Mouse (Mus musculus): ENCODE results near the gene Grin2a.

Grin2a gene

GRCm38 (mm10) chr16:9994951-9995813 is at the start of gene Grin2a:
Gene Grin2a (minus strand): TSS chr16:9995560.
- DNase-seq (ENCODE audit: low read depth): no peak

DNA sequence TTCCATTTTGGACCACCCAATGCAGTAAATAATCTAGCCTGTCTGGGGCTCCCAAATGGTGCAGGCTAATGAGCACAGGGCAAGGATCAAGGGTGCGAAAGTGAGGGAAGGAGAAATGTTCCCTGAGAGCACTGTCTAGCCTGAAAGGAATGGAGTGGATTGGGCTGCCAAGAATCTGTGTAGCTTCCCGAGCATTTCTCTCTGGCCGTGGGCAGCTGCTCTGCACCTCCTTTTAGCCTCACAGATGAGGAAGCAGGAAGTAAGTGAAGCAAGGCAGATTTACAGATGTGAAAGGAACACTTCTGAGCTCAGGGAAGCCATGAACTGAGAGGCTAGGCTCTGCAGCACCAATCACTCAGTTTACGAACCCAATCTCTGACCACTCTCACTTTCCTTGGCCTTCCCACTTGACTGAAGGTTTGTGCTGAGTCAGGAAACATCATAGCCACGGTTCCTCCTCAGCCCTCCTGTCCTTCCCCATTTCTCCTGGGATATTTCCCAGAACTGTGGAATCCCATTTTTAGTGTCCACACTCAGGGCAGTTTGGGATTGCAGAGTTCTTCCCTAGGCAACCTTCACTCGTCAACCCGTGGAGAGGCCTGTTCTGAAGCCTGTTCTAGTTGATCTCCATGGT is 40.3 kb upstream of the Grin2a start:
- DNase-seq (ENCODE audit: low read depth): no peak

GRCm38 (mm10) chr16:10033416-10033979 is 38.1 kb upstream of the Grin2a start:
- no peak for DNase-seq (ENCODE audit: low read depth)

DNA sequence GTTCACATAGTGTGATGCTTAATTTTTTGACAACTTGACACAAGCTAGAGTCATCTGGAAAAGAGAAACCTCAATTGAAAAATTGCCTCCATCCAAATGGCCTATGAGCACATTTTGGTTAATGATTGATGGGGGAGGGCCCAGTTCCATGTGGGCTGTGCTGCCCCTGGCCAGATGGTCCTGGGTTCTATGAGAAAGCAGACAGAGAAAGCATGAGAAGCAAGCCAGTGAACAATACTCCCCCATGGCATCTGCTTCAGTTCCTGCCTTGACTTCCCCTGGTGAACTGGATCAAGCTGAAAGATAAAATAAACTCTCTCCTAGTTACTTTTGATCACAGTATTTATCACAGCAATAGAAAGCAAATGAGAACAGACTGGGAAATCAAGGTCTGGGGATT is 36.5 kb upstream of the Grin2a start:
- no peak for DNase-seq (ENCODE audit: low read depth)

- DNase-seq (ENCODE audit: low read depth): no peak
These were observed 31.4 kb upstream of the Grin2a start for GRCm38 (mm10) chr16:10026741-10027140.

DNA sequence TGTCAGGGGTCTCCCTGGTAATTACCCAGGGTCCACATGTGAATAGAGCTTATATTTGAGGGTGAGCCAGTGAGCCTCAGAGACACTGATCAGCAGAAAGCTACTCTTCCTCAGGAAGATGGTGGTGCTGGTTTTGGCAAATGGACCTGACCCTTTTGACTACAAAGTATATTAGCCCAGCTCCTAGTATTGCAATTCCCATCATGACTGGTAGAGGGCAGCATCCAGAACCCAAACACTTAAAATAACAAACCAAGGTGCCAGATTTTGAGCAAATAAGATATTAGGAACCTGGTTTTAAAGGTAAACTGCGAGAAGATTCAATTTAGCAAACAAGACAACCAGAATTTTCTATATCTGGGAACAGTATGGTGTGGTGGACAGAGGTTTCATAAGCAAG is 14.4 kb upstream of the Grin2a start:
- no peak for DNase-seq (ENCODE audit: low read depth)

GRCm38 (mm10) chr16:10005606-10006005 is 10.2 kb upstream of the Grin2a start:
- no peak for DNase-seq (ENCODE audit: low read depth)

DNA sequence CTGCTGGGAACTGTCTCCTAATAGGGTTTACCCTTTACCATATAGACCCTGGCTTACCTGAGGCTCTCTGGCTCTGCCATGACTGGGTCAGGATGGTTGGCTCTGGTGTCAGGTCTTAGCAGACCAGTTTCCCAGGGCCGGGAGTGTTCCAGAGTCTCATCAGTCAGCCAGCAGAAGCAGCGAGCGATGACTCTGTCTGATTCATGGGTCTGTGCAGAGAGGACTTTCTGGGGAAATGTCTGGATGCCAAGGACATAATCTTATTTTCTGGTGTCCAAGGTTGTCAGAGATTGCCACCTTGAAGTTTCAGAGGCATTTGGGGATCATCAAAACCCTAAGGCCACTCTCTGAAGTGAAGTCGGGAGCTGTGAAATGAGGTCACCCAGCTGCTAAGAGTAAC is 8.7 kb upstream of the Grin2a start:
- no peak for DNase-seq (ENCODE audit: low read depth)

DNA sequence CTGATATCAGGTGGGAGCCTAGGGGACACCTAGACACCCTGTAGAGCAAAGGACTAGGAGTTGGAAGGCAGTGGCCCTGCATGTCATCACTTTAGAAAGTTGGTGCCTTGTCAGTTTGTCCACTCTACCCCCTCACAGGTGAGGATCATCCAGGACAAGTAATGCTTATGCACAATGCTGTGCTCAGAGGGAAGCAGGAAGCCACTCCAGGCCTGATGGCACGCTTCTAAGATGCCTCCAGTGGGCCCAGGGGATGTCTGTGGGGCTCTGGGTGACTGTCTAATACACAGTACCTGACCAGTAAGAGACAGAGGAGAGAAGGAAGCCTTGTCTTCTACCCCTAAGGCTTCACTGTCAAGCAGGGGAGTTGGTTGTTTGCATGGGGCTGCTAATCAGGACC is 7.6 kb upstream of the Grin2a start:
- DNase-seq (ENCODE audit: low read depth): no peak

DNA sequence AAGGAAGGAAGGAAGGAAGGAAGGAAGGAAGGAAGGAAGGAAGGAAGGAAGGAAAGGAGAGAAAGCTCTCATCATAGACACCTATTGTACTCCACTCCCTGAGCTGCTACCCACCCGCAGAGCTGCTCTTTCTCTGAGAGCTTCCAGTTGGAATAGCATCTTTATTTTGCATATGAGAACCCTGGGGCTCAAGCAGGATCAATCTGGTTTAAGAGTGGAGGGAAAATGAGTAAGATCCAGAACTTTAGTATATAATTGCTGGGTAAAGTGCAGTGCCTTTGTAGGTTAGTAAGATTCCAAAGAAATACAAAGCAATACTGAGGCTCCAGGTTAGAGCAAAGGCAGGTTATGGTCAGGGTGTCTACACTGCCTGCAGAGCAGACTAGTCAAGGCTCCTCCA is 6.2 kb upstream of the Grin2a start:
- DNase-seq (ENCODE audit: low read depth): no peak

DNA sequence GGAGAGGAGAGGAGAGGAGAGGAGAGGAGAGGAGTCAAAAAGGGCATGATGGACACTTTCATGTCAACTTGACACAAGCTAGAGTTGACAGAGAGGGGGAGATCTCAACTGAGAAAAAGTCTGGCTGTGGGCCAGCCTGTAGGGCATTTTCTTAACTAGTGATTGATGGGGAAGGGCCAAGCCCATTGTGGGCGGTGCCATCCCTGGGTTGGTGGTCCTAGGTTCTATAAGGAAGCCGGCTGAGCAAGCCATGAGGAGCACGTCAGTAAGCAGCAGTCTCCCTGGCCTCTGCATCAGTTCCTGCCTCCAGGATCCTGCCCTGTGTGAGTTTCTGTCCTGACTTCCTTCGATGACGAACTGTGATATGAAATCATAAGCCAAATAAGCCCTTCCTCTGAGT is 4.6 kb upstream of the Grin2a start:
- no peak for DNase-seq (ENCODE audit: low read depth)

GRCm38 (mm10) chr16:9997931-9998330 is 2.6 kb upstream of the Grin2a start:
- no peak for DNase-seq (ENCODE audit: low read depth)

DNA sequence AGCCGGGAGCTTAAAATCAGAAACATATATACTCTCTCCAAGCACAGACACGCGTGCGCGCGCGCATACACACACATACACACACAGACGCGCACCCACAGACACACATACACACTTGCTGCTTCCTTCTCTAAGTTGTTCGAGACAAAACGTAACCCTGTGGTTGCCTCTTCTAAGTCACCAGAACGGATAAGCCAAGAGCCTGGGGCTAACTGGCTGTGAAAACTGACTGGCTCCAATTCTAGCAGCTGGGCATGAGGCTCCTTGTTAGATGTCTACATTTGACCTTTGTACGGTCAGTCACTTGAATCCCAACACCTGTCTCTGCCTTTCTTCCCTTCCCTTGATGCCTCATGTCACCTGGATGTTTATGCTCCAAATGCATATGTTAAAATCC is 452 bp upstream of the Grin2a start:
- no peak for DNase-seq (ENCODE audit: low read depth)

- no peak for DNase-seq (ENCODE audit: low read depth)
These were observed 1.1 kb downstream of the Grin2a start for GRCm38 (mm10) chr16:9994041-9994950.

DNA sequence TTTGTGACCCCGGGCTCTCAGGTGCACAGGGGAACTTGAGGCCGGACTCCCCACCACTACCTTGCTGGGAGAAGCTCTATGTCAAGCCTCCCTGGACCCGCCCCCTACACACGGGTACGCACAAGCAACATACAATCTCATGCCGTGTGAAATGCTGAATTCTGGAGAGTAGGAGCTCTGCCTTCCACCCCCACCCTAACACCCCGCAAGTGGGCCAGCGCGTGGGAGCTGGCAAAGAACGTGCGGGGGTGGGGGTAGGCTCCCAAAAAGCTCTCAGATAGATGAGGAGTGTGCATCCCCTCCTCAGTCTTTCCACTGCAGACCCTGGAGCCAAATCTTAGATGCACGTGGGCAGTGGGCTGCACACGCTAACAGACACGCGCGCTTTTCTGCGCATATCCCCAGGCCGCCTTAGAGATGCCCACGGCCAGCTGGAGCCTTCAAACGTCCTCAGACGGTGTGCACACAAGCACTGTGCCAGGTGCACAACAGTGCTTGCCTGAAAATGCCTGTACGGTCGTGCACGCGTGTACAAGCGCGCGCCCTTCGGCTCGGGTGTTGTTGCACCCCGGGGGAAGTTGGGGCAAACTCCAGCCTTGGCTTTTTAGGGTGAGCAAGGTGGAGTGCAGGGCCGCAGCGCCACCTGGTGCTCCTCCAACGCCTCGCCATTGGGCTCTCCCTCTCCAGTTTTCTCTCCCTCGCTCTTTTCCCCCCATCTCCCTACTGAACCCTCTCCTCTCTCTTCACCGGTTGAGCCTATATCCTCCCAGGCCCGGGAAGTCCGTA is 1.9 kb downstream of the Grin2a start:
- DNase-seq (ENCODE audit: low read depth): no peak

DNA sequence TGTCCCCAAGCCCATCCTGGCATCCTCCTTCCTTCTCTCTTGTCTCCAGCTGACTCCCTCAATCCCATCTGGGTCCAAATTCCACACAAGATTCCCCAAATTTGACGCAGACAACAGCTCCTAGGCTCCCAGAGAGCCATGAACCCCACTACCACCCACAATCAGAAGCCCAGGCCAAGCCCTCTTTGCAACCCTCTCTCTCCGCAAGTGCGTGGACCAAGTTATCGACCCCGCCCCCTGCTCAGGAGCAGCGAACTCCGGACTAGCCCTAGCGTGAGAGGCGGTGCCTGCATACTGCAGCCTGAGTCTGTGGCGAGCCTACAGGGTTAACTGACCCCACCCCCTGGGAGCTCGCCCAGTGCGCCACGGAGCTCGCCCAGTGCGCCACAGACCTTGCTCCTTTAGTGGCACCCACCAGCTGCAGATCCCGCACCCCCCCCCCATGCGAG is 2.6 kb downstream of the Grin2a start:
- DNase-seq (ENCODE audit: low read depth): no peak

DNA sequence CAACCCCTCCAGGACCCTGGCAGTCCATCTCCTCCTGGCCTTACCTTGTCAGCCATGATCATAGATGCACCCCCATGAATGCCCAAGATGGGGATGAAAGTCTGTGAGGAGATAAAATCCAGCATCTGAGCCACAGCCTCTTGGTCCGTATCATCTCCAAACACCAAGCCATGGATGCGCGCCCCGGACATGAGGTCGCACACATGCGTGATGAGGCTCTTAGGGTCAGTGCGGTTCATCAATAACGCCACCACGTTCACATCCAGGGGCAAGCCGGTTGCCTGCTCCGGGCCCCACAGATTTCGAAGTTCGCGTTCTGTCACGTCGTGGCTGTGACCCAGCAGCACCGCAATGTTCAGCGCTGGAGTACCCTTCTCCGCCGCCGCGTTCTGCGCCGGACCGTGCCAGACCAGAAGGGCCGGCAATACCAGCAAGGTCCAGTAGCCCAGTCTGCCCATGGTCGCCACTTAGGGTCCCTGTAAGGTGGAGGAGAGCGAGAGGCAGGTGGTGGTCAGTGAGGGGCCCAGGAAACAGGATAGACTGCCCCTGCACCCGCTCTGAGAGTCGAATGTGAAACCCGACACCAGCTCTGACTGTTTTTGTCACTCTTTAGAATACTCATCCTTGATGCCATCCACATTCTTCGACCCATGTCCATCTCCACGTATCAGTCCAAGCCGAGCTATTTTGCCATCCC is 3.1 kb downstream of the Grin2a start:
- DNase-seq (ENCODE audit: low read depth): no peak

GRCm38 (mm10) chr16:9985041-9985440 is 10.3 kb downstream of the Grin2a start:
- no peak for DNase-seq (ENCODE audit: low read depth)

- DNase-seq (ENCODE audit: low read depth): no peak
These were observed 14.7 kb downstream of the Grin2a start for GRCm38 (mm10) chr16:9980641-9981040.

GRCm38 (mm10) chr16:9978173-9978572 is 17.2 kb downstream of the Grin2a start:
- no peak for DNase-seq (ENCODE audit: low read depth)

DNA sequence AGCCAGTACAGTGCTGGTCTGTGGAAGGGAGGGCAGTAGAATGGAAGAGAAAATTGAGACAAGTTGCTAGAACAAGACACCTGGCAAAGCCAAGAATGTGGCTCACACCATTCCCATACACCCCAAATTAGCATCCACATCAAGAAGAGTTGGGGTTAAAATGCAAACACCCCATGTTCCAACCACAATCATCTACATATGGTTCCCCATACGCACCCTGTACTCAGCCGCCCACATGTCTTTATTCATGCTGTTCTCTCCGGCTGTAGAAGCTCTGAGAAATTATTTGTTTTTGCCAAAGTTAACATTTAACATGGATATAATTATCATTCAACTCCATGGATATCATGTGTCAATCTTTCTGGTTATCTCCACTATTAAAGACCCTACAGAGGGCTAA is 22.7 kb downstream of the Grin2a start:
- no peak for DNase-seq (ENCODE audit: low read depth)
